Mouse (Mus musculus): ENCODE measurements around the gene Lmod3.
A peak's percentile ranks its signal among the peaks of the same experiment; 100 is the strongest.

The Lmod3 gene

DNA sequence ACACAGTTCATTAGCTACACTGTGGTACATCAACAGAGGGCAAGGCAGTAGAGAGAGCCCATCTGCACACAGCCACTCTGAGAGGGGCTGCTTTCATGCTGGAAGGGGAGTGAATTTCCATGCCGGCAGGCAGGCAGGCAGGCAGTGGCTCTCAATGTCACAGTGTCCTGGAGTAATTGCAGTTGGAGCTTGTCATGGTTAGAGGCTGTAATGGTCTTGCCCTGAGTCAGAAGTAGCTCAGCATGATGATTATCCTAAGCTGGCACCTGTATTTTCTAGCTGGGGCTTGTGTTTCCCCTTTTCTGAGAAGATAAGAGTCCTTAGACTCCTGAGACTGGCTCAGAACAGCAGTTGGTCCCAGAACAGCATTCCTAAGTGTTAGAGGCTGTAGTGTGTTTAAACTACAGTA lies 26.5 kb downstream of the Lmod3 start:
- no peak for DNase-seq (ENCODE audit: low read depth)

DNA sequence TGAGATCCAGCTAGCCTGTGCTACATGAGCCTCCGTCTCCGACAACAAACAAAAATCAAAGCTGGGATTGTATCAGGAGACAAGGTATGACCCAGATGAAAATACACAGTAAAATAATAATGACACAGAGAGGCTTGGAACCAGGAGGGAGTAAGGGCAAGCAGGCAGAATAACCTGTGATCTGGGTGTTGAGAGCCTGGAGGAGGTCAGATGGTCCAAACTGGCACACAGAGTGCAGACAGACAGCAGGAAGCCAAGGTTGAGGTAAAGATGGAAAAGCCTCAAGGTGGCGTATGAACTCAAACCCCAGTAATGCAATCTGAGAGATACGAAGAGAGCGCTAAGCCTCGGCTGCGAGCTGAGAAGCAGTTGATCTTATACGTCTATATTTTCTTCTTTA lies 28.1 kb downstream of the Lmod3 start:
- DNase-seq (ENCODE audit: low read depth): peak; percentile 44

DNA sequence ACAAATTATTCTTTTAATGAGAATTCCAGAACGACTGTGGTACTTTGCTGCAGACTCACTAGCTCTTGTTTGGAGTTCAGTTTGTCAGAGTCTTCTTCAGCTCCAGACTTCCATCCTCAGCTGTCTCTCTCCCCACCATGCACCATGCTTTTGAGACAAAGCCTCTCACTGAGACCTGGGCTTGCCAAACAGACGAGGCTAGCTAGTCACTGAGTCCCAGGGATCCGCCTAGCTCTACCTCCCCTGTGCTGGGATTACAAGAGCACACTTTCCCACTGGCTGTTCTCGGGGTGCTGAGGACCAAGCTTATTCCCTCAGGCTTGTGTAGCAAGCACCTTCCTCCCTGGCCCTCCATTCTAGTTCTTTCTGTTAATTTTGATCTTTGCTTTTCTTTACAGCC lies 29.0 kb downstream of the Lmod3 start:
- DNase-seq (ENCODE audit: low read depth): no peak

DNA sequence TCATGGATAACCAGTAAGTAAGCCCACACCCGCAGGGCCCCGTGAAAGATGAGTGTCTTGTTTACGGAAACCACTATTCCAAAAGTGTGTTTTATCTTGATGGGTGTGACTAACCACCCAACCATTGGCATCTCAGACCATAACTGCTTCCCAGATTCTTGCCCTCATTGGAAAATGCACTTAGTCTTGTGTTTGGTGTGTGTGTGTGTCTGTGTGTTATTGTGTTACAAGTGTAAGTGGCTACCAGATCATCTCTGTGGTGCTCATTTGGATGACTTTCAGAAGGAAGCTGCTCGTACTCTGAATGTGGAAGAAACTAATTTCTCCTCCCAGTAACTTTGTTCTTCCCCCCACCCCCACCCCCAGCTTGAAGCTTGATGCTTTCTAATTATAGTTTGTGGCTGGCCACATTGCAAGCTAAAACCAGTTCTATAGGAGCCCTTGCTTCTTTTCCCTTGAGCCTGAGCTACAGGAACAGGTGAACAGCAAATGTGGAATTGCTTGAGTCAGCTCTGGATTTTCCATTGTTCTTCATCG lies 29.6 kb downstream of the Lmod3 start:
- DNase-seq (ENCODE audit: low read depth): peak; percentile 54

DNA sequence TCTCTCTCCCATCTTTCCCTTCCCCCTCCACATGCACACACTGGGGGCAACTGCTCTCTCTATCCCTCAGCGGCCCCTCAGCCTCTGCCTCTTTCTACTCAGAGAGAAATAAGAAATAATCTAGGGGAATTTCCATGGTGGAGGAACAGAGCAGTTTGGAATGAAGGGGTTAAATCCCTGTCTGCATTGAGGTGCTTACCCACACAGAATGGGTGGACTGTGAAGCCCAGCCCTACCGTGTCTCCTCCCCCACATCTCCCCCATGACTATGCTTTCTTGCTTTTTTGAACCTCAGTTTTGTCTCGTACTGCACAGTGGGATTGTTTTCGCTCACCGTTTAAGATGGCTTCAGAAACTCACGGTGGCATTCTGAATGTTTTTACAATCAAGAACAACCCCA lies 30.2 kb downstream of the Lmod3 start:
- peak; percentile 41 for DNase-seq (ENCODE audit: low read depth)

DNA sequence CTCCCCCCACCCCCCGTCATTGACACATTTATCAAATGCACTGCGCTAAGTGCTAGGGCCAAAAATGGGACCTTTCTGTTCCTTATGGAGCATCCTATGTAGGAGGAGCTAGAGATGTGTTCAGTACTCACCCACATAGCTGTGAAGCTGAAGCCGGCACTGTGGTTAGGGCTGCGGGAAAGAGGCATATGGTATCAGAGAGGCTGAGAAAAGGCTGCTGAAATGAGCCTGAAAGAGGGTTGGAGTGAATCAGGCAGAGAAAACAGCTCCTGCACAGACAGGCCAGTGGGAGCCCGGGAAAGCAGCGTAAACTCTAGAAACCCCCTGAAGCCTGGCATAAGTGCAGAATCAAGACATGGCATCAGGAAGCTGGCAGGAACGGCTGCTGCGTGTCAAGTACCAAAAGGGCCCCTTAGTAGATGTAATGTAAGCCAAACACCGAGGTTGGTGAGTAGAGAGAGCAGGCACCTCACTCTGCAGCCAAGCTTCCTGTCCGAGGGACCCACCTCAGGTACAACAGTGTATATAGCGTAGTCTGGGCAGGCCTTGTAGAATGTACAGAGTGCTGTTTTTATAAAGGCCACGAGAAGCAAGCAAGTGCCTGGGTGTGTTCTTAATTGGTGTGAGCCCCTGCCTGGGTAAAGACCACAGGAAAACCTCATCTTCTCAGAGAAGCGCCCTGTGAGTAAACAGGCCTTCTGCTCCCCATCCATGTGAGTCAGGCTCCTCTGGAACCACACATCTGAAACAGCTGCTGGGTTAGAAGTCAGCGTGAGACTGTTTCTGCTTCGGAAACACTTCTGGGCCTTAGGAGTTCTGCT lies 31.1 kb downstream of the Lmod3 start:
- peak; percentile 60 for DNase-seq (ENCODE audit: low read depth)

DNA sequence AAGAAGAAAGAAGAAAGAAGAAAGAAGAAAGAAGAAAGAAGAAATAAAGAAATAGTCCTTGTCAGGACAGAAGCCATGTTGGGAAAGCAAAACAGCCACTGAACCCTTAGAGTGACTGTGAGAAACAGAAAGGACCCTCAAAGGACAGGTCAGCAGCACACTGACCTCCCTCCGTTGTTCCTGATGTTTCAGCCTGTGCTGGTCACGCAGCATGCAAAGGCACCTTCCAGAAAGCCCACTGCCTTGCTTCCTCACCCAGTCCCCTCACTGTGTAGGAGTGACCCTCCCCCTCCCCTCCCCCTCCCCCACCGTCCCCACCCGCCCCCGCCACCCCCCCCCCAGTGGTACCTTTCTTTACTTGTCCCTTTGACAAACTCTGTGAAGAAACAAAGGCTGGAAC lies 31.9 kb downstream of the Lmod3 start:
- DNase-seq (ENCODE audit: low read depth): no peak

DNA sequence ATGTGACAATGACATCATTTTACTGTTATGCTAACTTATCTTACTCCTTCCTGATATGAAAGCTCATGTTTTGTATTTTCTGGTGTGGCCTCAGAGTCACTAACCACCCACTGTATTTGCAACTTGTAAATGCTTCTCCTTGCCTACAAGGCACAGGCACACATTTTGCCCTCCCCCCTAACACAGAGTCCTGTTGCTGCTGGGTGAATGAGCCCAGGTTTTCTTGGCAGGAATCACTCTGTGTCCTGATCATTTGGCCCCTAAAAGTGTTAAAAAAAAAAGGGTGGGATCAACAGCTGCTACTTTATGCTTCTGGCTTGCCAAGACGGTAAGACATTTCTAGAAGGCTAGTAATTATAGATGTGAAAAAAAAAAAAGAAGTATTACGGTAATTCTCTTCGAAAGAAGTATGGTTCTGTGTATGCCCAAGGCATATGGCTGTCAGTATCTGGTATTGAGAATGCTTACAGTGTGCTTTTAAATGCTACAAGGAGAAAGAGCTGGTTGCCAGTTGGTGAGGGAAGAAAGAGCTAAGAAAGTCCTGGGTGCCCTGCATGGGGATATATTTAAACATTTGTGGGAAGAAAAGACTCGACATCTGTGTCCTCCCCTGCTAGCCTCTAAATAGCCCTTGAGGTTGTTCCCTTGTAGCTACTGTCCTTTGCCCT lies 36.3 kb downstream of the Lmod3 start:
- no peak for DNase-seq (ENCODE audit: low read depth)

DNA sequence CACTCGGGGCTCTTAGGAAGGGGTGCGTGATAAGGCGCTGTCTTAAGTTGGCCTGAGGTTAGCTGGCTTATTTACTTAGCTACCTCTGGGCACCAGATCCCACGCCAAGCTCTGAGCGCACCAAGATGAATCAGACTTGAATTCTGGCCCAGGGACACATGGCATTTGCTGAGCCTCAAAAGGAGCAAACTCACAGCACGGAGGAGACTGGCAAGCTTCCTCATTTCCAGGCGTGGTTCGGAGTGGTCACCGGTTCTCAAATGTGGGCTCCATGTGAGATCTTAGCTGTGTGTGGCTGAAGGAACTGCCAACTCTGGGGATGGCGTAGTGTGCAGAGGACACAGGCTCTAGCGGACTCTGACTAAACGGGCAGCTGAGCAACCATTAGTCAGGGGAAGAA lies 40.6 kb downstream of the Lmod3 start:
- DNase-seq (ENCODE audit: low read depth): no peak

DNA sequence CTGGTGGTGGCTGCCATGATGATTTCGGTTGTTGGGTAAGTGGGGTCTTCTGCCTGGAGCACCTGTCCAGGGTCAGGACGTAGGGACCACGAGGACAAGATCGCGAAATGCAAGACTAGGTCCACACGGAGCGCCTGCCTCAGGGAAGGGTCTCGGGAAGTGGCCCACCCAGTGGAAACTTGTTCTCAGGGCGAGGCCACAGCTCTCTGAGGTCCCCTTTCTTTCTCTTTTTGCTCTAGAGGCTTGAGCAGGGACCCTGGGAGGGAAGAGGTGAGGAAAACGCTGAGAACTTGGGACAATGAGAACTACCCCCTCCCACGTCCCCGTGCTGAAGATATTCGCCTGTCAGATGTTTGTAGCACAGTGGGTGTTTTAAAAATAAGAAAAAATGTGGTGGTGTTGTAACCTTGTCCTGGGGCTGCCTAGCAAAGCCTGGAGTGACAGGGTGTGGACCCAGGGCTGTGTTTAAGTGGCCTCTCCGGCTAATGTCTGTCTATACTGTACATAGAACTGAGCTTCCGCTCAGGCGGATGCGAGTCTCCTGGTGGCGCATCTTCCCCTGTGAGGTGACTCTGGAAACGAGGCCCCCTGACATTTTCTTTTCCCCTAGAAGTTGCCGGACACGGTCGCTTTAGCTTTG lies 41.5 kb downstream of the Lmod3 start:
- DNase-seq (ENCODE audit: low read depth): peak; percentile 71

DNA sequence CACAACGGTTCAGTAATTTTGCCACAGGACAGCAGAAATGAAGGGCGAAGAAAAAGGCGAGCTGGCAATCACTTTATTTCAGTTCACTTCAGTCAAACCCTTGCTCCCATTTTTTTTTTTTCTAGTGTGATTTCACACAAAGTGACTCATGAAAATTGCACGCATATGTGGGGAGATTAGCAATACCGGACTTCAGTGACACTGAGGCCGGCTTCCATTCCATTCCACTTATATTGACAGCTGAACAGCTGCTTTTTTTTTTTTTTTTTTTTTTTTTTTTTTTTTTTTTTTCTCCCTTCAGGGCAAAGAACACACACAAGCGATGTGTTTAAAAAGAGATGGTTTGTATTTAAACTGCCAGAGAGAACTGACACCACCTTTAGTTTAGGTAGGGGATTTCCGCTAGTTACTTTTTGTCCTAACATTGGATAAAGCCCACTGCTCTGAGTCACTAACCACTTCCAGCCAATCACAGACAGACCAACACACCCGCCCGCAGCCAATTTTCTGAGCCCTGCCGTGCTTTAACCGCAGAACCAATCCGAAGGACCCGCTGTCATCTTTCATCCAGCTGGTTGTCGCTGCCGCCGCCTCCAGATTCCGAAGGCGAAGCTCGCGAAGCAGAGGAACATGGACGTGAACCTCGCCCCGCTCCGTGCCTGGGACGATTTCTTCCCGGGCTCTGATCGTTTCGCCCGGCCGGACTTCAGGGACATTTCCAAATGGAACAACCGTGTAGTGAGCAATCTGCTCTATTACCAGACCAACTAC lies 42.2 kb downstream of the Lmod3 start, which contains the start of gene Arl6ip5:
Gene Arl6ip5 (plus strand): TSS at position 499 of the 771 bp plus-strand sequence.
- peak; percentile 94 for DNase-seq (ENCODE audit: low read depth)

DNA sequence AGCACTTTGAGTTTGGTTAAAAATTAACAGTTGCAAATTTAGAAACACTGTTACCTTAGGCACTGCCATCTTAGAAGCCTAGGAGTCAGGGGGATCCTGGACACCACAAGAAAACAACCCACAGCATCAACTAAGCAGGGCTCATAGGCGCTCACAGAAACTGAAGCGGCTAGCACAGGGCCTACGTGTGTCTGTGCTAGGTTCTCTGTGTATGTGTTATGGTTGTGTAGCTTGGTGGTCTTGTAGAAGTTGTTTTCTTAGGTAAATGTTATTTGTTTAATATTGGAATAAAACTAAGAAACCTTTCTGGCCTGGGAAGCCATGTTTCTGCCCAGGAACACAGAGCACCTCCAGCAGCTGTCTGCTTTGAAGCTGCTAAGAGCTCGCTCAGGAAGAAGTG lies 42.8 kb downstream of the Lmod3 start:
- DNase-seq (ENCODE audit: low read depth): no peak

DNA sequence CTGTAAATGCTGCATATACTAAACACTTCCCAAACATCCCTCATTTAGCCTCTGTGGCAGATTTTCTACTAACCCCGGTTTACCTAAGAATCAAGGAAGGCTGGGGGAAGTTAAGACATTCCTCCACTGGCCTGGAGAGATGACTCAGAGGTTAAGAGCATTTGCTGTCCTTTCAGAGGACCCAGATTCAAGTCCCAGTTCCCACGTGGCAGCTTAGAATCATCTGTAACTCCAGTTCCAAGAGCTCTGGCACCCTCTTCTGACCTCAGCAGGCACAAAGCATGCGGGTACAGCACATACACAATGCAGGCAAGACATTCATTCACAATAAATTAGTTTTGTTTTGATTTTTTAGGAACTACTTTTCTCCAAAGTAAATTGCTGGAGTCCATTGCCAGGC lies 43.4 kb downstream of the Lmod3 start:
- no peak for DNase-seq (ENCODE audit: low read depth)

DNA sequence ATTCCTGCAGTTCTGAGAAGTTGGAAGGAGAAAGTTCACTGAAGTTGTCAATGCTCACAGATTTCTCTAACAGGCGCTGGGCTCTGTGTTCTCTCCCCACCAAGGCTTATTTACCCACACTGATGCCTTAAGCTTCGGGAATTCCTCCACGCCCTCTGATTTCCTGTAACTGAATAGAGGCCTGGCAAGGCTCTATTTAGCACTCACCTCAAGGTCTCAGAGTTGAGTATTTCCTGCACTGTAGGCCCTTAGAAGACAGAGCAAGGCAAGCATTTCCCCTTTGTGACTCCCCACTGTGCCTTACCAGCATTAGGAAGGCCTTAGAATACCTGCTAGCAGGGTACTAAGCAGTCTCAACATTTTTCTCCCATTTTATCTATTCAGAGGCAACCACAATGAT lies 44.2 kb downstream of the Lmod3 start:
- peak; percentile 59 for DNase-seq (ENCODE audit: low read depth)

DNA sequence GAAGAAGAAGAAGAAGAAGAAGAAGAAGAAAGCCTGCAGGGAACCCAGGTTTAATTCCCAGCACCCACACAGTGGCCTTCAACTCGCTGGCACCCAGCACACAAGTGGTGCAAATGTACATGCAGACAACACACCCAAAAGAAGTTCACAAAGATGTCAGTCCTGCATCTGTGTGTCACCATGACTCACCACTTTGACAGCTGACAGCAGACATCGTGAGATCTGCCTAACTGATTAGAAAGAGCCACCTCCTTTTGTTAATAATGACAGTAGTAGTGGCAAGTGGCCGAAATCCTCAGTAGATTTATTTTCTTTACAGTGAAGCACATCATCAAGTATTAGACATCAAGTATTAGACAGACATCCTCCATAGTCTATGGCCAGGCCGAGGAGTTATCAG lies 45.5 kb downstream of the Lmod3 start:
- DNase-seq (ENCODE audit: low read depth): no peak

DNA sequence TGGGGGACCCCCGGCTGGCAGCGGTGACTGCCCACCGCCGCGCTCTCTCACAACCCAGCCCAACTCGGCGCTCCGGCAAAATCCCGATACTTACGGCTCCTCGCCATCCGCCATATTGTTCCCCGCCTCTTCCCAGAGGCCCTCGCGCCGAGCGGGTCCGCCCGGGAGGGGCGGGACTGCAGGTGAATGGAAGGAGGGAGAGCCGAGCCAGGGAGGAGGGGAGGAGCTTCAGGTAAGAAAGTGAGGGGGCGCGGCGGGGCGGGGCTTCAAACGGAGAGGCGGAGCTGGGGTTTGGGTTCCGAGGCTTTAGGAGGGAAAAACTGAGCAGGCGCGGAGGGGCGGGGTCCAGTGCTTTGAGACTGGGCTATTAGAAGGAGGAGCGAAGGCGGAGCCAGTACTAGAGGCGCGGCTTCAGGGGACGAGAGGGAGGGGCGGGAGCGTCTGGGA lies 47.1 kb downstream of the Lmod3 start, which contains the start of gene Uba3:
Gene Uba3 (minus strand): TSS at position 209 of the 447 bp plus-strand sequence.
- peak; percentile 100 for DNase-seq (ENCODE audit: low read depth)

DNA sequence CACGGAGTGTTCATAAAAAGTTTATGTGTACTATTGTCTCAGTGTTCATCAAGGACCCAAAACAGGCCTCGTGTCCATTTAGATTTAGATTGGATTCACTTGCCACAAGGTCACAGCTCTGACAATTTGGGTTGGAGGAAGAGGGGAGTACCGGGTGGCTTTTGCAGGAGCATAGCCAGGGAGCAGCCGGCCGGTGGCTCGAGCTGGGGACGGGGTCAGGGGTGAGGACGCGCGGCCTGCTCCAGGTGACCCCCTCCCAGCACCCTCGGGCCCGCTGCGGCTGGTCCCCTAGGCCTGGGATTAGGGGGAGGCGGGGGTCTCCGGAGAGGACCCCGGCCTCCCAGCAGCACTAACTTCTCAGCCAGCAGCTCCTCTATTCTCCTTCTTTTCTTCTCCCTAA lies 47.6 kb downstream of the Lmod3 start:
- peak; percentile 32 for DNase-seq (ENCODE audit: low read depth)

DNA sequence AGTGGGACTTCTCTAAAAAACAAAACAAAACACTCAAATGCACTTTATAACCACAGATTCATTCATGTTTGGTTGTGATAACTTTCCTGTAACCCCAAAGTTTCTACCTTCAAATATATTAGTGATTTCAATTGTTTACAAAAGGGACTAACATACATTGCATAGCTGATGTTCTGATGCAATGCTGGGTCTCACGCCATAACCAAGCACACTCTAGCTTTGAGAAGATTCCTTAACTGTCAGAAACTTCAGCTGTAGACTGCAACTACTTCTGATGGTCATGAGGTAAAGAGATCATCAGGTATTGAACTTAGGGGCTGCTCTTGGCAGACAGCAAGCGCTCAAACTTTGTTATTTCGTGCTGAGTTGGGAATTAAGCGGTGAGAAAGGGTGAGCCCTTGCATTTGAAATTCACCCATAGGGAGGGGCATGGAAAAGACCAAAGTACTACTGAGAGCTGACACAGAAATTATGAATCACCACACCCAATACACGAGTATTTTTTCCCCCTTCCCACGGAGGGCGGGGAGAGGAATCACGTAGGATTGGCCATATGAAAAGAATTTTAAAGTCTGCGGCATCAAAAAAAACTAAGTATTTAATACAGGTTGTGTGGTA lies 48.2 kb downstream of the Lmod3 start:
- DNase-seq (ENCODE audit: low read depth): no peak

DNA sequence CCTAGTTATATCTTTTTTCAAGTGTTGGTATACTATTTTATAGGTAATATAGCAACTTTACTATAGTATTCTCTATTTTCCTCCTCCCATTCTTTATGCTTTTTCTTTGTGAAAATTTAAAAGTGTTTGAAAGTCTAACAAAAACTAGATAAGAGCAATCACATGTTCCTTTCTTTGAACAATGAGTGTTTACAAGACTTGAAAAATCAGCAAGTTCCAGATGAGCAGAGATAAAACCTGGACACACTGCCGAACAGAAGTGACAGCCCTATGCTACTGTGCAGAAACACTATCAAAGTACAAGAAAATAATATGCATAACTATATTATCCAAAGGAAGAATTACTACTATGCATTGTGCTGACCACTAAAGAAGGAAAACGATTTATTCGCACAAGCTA lies 50.1 kb downstream of the Lmod3 start:
- no peak for DNase-seq (ENCODE audit: low read depth)

DNA sequence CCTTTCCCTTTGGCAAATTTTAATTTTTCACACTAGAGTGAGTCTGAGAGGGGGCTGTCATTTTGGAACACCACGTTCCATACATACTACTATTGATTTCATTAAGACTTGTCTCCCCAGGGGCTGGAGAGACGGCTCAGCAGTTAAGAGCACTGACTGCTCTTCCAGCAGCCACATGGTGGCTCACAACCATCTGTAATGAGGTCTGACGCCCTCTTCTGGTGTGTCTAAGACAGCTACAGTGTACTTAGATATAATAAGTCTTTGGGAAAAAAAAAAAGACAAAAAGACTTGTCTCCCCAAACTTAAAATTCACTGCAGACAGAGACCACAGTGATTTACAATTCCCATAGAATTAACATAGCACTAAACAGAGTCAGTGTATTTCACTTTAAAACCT lies 52.1 kb downstream of the Lmod3 start:
- no peak for DNase-seq (ENCODE audit: low read depth)

Data from naive thymus-derived CD4-positive, alpha-beta T cell, adult 2 months (primary cell).